Mouse (Mus musculus) liver, embryonic 14.5 days (tissue): ENCODE measurements around the gene Cit.

ENCODE experiments used
- CTCF ChIP-seq: IDR thresholded peaks from 2 replicates; pipeline ENCODE4 v1.5.1; 2016; ENCODE audit warnings: antibody characterized with exemption, low read depth, control low read depth
- EP300 ChIP-seq: IDR thresholded peaks from 2 replicates; pipeline ENCODE4 v1.6.1; 2016; ENCODE audit warnings: antibody characterized with exemption, low read depth

DNA sequence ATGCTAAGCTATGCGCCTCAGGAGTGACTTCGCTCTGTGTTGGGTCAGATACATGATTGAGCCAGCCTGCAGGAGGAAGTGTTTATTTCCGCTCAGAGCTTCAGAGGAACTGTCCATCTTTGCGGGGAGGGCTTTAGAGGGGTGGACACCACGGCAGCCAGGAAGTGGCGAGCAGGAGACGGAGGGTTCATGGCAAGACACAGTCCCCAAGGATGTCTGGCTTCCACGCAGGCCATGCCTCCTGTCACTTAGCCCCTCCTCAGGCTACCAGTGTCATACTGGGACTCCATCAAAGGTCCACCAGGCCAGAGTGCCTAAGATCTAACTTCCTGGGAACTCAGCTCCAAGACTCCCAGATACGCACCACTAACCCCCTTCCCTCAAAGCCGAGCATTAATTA is 132.7 kb downstream of the Cit start:
- TF ChIP-seq CTCF (no peak), EP300 (no peak)
